24 mouse cellular contexts compared by ENCODE assay signal in the genomic region with DNA sequence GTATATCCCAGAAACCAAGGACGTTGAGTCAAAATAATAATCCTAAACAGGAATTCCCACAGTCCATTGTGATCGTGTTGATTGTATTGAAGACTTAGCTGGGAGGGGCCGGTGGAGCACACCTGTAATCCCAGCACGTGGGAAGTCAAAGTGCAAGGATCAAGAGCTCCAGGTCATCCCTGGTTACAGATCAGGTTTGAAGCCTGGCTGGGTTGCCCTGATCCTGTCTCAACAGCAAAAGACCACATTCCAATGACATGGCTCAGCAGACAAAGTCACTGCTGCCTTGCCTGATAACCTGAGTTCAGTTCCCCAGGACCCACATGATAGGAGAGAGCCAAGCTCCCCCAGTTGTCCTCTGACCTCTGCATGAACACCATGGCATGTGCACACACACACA. TPM values are rescaled to one million over a fixed set of nuclear protein-coding genes. Genes with fewer than 3 reads are reported as not detected.
DNase-seq lines count a peak whose midpoint lies in the region; ATAC-seq and TF ChIP-seq lines count a peak whose summit lies in the region.
"Had no signal": no experiment of that assay in that cellular context is flagged by ENCODE, and none has a peak within 500 bp of the region (broad histone marks: within the 10 kb centered on the region; RNA-seq: fewer than 3 reads in every experiment).

No protein-coding gene starts in this region.

- no peak for TF ChIP-seq EP300 in liver, postnatal 0 days (IDR thresholded peaks at IDR 0.05; ENCODE audit: low read depth)

- H3K4me3 ChIP-seq in megakaryocyte, embryonic 14.5 days (replicated peaks) = peak overlapping the region; percentile 98
- no peak overlapping the region for H3K4me3 ChIP-seq in liver, postnatal 0 days (ENCODE audit: low read depth, low read length)
- H3K4me3 ChIP-seq: heart, adult 2 months; heart, embryonic 15.5 days had no signal

- no peak overlapping the region for H3K9ac ChIP-seq in liver, postnatal 0 days (replicated peaks)
- H3K9ac ChIP-seq: forebrain, postnatal 0 days; heart, embryonic 15.5 days; hindbrain, embryonic 14.5 days had no signal

- no peaks in the 10 kb centered on the region for H3K9me3 ChIP-seq in megakaryocyte, embryonic 14.5 days
- no peaks in the 10 kb centered on the region for H3K9me3 ChIP-seq in liver, postnatal 0 days (ENCODE audit: low read length)
- H3K9me3 ChIP-seq: embryonic facial prominence, embryonic 10.5 days; forebrain, embryonic 13.5 days; G1E; heart, embryonic 15.5 days had no signal

- H3K36me3 ChIP-seq in megakaryocyte, embryonic 14.5 days (replicated peaks; ENCODE audit: low read length) = peaks cover 47% of the 10 kb centered on the region
- peaks cover 7% of the 10 kb centered on the region for H3K36me3 ChIP-seq in liver, postnatal 0 days (replicated peaks; ENCODE audit: insufficient read depth, low read length)

- H3K27ac ChIP-seq in liver, postnatal 0 days (ENCODE audit: low read depth) = peak overlapping the region; percentile 97
- H3K27ac ChIP-seq: embryonic facial prominence, embryonic 10.5 days; forebrain, embryonic 13.5 days; heart, adult 2 months; heart, embryonic 15.5 days; hindbrain, embryonic 14.5 days had no signal

- DNase-seq in kidney, postnatal 36 days = peak; percentile 6 to 15
- no peak for DNase-seq in kidney, postnatal 14 days
- no peak for DNase-seq in liver, postnatal 0 days
- DNase-seq in yolk sac, embryonic 10.5 days (ENCODE audit: low spot score) = peak; percentile 87
- DNase-seq in embryo, embryonic 10.5 days (ENCODE audit: low spot score) = no peak
- DNase-seq: adrenal gland, postnatal 10 days; B cell, adult 2 months; cerebellum, adult 11-12 months; cerebellum, adult 9-10 months; cerebellum, postnatal 36 days; forebrain, postnatal 0 days; gastrocnemius, postnatal 14 days; heart, adult 2 months; heart, postnatal 14 days had no signal

- H3K4me1 ChIP-seq in megakaryocyte, embryonic 14.5 days = peaks cover 52% of the 10 kb centered on the region
- H3K4me1 ChIP-seq in liver, postnatal 0 days (ENCODE audit: insufficient read depth) = peaks cover 24% of the 10 kb centered on the region

- no peak for TF ChIP-seq CTCF in liver, postnatal 0 days (IDR thresholded peaks at IDR 0.05; ENCODE audit: low read depth)

- ATAC-seq in megakaryocyte, adult 5-6 weeks (ENCODE audit: poor library complexity, severe bottlenecking) = no peak
- peak; percentile 14; the same call in 1 of the 2 replicates for ATAC-seq in liver, postnatal 0 days
- ATAC-seq: CD4-positive, CD25-positive, alpha-beta regulatory T cell, adult 4 months; forebrain, embryonic 13.5 days; forebrain, postnatal 0 days had no signal

- no peak overlapping the region for H3K4me2 ChIP-seq in liver, postnatal 0 days (ENCODE audit: low read depth, low read length)
- H3K4me2 ChIP-seq: heart, embryonic 11.5 days; heart, embryonic 15.5 days had no signal

- WGBS in liver, postnatal 0 days (ENCODE audit: insufficient replicate concordance) = 73% methylated on average over 4 of the region's 4 CpGs

- H3K27me3 ChIP-seq in megakaryocyte, embryonic 14.5 days (replicated peaks) = no peaks in the 10 kb centered on the region
- H3K27me3 ChIP-seq in liver, postnatal 0 days (ENCODE audit: insufficient read depth, low read length) = no peaks in the 10 kb centered on the region
- H3K27me3 ChIP-seq: forebrain, embryonic 13.5 days; heart, embryonic 15.5 days had no signal

RNA-seq across cellular contexts. Expression of a gene that starts 2.4 kb away (rescaled TPM):
- 3.5 and 4.4 TPM in 2 replicates for polyA plus RNA-seq in megakaryocyte, embryonic 14.5 days (2012; ENCODE audit: insufficient read depth, low replicate concordance)
- total RNA-seq in megakaryocyte, adult 5-6 weeks (2015) = 16.2 and 16.5 TPM in 2 replicates
- 14.1 and 14.7 TPM in 2 replicates for total RNA-seq in megakaryocyte, adult 5-6 weeks (2017)
- polyA plus RNA-seq in liver, postnatal 0 days (2015; fragmentation: Nextera tagmentation; extraction: Ambion mirVana) = 3.9 and 4.0 TPM in 2 replicates

RNA-seq across cellular contexts. Expression of a gene that starts 2.8 kb away (rescaled TPM):
- 4.2 TPM in 1 of 2 replicates, not detected in the other for polyA plus RNA-seq in megakaryocyte, embryonic 14.5 days (2012; ENCODE audit: insufficient read depth, low replicate concordance)
- total RNA-seq in megakaryocyte, adult 5-6 weeks (2015) = 20.7 and 26.4 TPM in 2 replicates
- 14.1 and 14.6 TPM in 2 replicates for total RNA-seq in megakaryocyte, adult 5-6 weeks (2017)
- polyA plus RNA-seq in liver, postnatal 0 days (2015; fragmentation: Nextera tagmentation; extraction: Ambion mirVana) = 12.1 and 16.3 TPM in 2 replicates

RNA-seq across cellular contexts. Expression of a gene that starts 18.4 kb away (rescaled TPM):
- polyA plus RNA-seq in megakaryocyte, embryonic 14.5 days (2012; ENCODE audit: insufficient read depth, low replicate concordance) = not detected in 2 replicates
- total RNA-seq in megakaryocyte, adult 5-6 weeks (2015) = 0.38 TPM in 1 of 2 replicates, not detected in the other
- 0.07 TPM in 1 of 2 replicates, not detected in the other for total RNA-seq in megakaryocyte, adult 5-6 weeks (2017)
- polyA plus RNA-seq in liver, postnatal 0 days (2015; fragmentation: Nextera tagmentation; extraction: Ambion mirVana) = 0.18 and 0.21 TPM in 2 replicates
- total RNA-seq: gastrocnemius, postnatal 14 days; heart, adult 2 months; hematopoietic stem cell, adult 5-6 weeks had no signal

Comparison
In these comparisons a context has a peak if more than half of its experiments do, and no peak if none do; other contexts are left out.
1. DNase-seq: peak in kidney, postnatal 36 days (2 of 2) and yolk sac, embryonic 10.5 days (single experiment); none in kidney, postnatal 14 days (single experiment), liver, postnatal 0 days (single experiment) and embryo, embryonic 10.5 days (single experiment).